Mouse (Mus musculus): ENCODE measurements around the gene Gm11027. TPM values are rescaled to one million over a fixed set of nuclear protein-coding genes. Genes with fewer than 3 reads are reported as not detected.

Gm11027 gene
- total RNA-seq (2023), result not detected

DNA sequence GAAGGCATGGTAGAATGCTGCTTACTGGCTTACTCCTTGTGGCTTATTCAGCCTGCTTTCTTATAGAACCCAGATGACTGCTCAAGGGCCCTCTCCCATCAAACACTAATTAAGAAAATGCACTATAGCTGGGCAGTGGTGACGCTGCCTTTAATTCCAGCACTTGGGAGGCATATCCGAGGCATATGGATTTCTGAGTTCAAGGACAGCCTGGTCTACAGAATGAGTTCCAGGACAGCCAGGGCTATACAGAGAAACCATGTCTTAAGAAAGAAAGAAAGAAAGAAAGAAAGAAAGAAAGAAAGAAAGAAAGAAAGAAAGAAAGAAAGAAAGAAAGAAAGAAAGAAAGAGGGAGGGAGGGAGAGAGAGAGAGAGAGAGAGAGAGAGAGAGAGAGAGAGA, at the start of gene Gm11027:
Gene Gm11027, plus strand, starts transcription at position 301 of the 400 bp plus-strand sequence.

DNA sequence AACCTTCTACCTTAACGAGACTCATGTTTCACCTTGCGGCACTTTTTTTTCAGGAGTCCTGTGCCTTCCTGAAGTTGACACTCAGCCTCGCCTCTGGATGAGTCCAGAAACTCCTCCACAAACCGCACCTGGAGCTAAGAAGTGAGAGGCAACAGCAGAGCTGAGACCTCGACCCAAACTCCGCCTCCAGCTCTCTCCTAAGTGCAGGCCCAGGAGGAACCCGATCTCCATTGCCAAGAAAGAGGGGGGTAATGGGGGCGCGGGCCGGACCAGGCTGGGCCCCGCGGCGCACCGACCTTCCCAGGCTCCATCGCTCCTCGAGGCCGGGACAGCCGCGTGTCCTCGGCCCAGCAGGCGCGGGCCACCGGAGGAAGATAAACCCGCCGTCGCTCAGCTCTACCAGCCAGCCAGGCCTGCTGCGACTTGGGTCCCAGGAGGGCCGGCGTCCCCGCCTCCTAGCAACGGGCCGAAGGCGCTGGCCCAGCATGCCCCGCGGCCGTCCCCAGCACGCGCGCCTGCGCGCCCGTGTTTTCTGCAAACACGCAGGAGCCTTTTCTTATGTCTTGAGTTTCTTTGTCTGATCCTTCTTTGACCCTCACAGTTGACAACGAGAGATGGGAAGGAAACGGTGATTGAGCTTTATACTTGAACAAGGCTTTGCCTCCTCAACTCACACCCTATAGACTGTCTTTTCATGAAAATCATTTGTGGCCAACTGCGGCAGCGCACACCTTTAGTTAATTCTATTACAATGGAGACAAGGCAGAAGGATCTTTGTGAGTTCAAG, 12.4 kb upstream of the Gm11027 start, which contains the start of gene Wdr60:
Gene Wdr60, minus strand, starts transcription at position 468 of the 787 bp plus-strand sequence.

DNA sequence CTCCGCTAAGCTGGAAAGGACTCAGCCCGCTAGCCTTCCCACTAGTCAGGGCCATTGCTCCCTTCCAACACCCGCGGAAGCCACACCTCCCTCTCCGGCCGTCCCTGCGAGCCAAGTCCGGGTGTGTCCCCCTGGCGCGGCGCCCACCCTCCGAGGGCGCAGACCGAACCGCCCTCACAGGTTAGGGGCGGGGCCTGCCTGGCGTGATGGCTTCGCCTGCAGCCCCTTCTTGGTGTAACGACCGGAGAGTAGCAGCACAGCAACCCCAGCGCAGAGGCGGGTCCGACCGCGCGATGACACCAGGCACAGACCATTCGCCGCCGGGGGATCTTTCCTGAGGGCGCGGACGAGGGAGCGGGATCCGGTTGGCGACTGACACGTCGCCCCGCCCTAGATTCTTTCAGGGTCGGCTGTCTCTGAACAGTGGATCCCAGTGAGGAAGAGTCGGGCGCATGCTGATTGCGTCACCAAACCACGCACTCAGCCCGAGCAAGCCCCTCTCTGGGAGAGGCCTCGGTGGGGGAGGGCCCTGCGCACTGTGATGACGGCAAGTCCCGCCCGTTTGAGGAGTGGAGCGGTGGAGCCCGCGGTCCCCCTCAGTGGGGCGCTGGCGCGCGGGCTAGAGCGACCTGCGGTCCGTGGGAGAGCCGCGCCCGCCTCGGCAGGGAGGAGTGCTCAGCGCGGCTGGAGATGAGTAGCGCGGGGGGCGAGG, 5.6 kb downstream of the Gm11027 start, which contains the start of gene Esyt2:
Gene Esyt2, plus strand, starts transcription at position 544 of the 712 bp plus-strand sequence.

Other genes starting within 250 kb of the Gm11027 start
- gene Zfp386, start 227.7 kb upstream of the Gm11027 start, total RNA-seq (2023), result 90.6 TPM
- not detected for gene Vipr2, start 197.7 kb upstream of the Gm11027 start, total RNA-seq (2023)
- 1.3 TPM for gene Wdr60, start 12.4 kb upstream of the Gm11027 start, total RNA-seq (2023)
- gene Esyt2, start 5.8 kb downstream of the Gm11027 start, total RNA-seq (2023), result 220 TPM
- 3.5 TPM for gene Ncapg2, start 130.0 kb downstream of the Gm11027 start, total RNA-seq (2023)
- not detected for gene Ptprn2, start 210.3 kb downstream of the Gm11027 start, total RNA-seq (2023)

Data from CD8-positive naive resting alpha-beta T cell, adult 57 days (primary cell).